Mouse (Mus musculus) embryonic facial prominence, embryonic 14.5 days (tissue): ENCODE results near the gene Nom1. TPM values are rescaled to one million over a fixed set of nuclear protein-coding genes. Genes with fewer than 3 reads are reported as not detected.
A peak's percentile ranks its signal among the peaks of the same experiment; 100 is the strongest.

ENCODE experiments used
- ATAC-seq: fragments of 200-750 bp; cut with Nextera tagmentation; 2 replicates; pipeline ENCODE4 v1.8.0; 2017; ENCODE audit warnings: low read depth, moderate number of reproducible peaks, moderate TSS enrichment
- DNase-seq: peaks from one replicate; pipeline ENCODE4 v3.0.0-alpha.2; 2015; ENCODE audit warnings: low spot score
- H3K27ac ChIP-seq: fragments of 300-500 bp; sonication (generic); replicated peaks from 2 replicates; pipeline ENCODE4 v1.5.1; 2014; ENCODE audit warnings: low read depth, mild to moderate bottlenecking, low read length, moderate library complexity
- H3K27me3 ChIP-seq: fragments of 300-500 bp; sonication (generic); replicated peaks from 2 replicates; pipeline ENCODE4 v1.6.1; 2014; ENCODE audit warnings: low read length; ENCODE audit not compliant: control insufficient read depth, insufficient read depth
- H3K36me3 ChIP-seq: fragments of 300-500 bp; sonication (generic); 2 replicates; pipeline ENCODE4 v1.6.1; 2014; ENCODE audit warnings: low read length, mixed read lengths; ENCODE audit not compliant: control insufficient read depth, insufficient read depth
- H3K4me1 ChIP-seq: fragments of 300-500 bp; sonication (generic); 2 replicates; pipeline ENCODE4 v1.6.1; 2014; ENCODE audit warnings: antibody characterized with exemption, low read length; ENCODE audit not compliant: control insufficient read depth, insufficient read depth
- H3K4me2 ChIP-seq: fragments of 300-500 bp; sonication (generic); 2 replicates; pipeline ENCODE4 v1.6.1; 2014; ENCODE audit warnings: low read depth, mild to moderate bottlenecking, low read length, moderate library complexity, mixed read lengths
- H3K4me3 ChIP-seq: fragments of 300-500 bp; sonication (generic); 2 replicates; pipeline ENCODE4 v1.5.1; 2014; ENCODE audit warnings: low read depth, mild to moderate bottlenecking, low read length
- H3K9ac ChIP-seq: fragments of 300-500 bp; sonication (generic); 2 replicates; pipeline ENCODE4 v1.6.1; 2014; ENCODE audit warnings: low read depth, mild to moderate bottlenecking, low read length, moderate library complexity, mixed read lengths
- H3K9me3 ChIP-seq: fragments of 300-500 bp; sonication (generic); 2 replicates; pipeline ENCODE4 v1.6.1; 2016; ENCODE audit warnings: low read length; ENCODE audit not compliant: control insufficient read depth
- WGBS: fragments of 180-500 bp; shearing (Covaris S2); extraction: QIAGEN DNeasy Blood & Tissue Kit; methylation state at CpG from one replicate; pipeline ENCODE4 v1.1.7; 2014; 5-methylcytosine and 5-hydroxymethylcytosine counted together
- polyA plus RNA-seq: library from polyadenylated mRNA; unstranded; fragments of >200 nt; fragmentation: Nextera tagmentation; extraction: Ambion mirVana; gene quantifications from 2 replicates; pipeline ENCODE4 v1.2.1, GENCODE M21; 2014

The Nom1 gene
- polyA plus RNA-seq, 1 experiment from 2014 or later = 17.4 TPM

DNA sequence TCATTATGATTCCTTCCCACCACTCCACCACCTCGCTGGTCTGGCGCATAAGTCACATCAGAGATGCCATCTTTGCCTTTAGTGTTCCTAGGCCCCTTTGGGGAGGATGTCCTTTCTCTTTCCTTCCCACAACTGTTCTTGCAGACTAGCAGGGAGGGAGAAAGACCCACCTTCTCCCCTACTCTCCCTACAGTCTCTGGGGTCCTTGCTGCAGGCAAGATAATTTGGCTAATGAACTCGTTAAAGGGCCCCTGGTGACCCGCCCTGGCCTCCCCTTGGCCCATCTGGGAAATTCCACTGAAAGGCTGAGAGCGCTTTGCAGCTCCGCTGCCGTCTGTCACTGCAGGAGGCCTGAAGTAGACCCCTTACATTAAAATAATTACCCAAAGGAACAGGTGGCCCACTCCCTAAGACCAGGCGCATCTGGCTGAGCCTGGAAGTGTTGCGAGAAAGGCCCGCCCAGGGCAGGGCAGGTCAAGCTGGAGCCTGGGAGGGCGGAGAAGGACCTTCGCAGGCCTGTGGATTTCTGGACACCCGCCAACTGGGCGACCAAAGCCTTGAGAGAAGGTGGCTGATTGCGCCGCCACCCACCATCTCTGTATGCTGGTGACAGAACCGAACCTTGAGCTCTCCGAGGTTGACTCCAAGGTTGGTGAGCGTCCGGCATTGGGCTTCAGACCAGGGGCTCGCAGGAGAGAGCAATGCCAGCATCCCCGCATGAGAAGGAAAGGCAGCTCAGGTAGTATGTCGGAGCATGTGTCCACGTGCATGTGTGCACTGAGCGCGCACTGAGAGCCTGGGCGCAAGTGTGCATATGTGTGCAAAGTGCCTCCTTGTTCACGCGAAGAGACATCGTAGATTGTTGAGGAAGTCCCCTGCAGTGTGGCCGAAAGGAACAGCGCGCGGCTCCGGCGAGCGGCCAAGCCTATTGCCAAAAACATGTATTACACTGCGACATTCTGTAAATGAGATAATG, 50.8 kb downstream of the Nom1 start:
- Histone ChIP-seq H3K4me1 (no peaks in the 10 kb centered on the region), H3K36me3 (no peaks in the 10 kb centered on the region), H3K9me3 (no peaks in the 10 kb centered on the region), H3K27ac (no peak overlapping the region), H3K4me3 (no peak overlapping the region), H3K4me2 (no peak overlapping the region), H3K27me3 (peaks cover 100% of the 10 kb centered on the region), H3K9ac (no peak overlapping the region)
- ATAC-seq = peak; percentile 63; the same call in 1 of the 2 replicates
- no peak for DNase-seq
- WGBS = 2% methylated on average over 38 of the region's 38 CpGs

DNA sequence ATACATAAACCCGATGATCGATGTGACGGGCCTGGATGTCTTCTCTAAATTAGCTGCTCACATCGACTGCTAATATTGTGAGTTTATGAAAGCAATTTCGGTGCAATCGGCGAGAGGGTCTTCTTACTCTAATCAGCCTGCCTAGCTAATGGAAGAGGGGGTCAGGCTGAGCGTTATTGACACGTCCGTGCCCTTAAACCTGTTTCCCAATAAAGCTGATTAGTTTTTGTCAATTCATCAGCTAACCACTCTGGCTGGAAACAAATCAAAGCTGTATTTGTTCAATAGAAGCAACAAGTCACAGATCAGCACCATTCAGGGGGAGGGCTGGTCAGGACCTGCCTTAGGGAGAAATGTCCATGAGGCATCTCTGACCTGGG, 51.5 kb downstream of the Nom1 start:
- DNase-seq (no peak), ATAC-seq (no peak)
- Histone ChIP-seq H3K27me3 (peaks cover 98% of the 10 kb centered on the region), H3K36me3 (no peaks in the 10 kb centered on the region), H3K9ac (no peak overlapping the region), H3K4me3 (no peak overlapping the region), H3K4me1 (no peaks in the 10 kb centered on the region), H3K4me2 (no peak overlapping the region), H3K27ac (no peak overlapping the region), H3K9me3 (no peaks in the 10 kb centered on the region)
- WGBS = 6% methylated on average over 10 of the region's 10 CpGs

DNA sequence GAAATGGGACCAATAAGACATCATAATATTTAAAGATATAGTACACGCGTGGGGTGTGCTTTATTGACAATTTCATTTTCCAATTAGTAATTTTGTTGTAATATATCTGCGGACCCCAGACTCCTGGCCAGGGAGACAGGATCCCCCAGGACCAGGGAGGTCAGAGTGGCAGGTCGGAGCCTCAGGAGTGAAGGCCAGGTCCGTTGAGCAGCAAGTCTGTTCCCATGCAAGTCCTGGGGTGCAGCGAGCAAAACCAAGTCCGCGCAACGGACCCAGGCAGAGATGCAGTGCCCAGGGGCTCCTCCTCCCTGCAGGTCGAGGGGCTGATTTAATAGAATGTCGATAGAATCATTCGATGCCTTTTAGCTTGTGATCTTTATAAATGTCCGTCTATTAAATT, 52.9 kb downstream of the Nom1 start:
- H3K9me3 ChIP-seq = no peaks in the 10 kb centered on the region
- no peak for ATAC-seq
- 19% methylated on average over 13 of the region's 13 CpGs for WGBS
- no peak overlapping the region for H3K4me3 ChIP-seq
- no peak overlapping the region for H3K4me2 ChIP-seq
- peaks cover 97% of the 10 kb centered on the region for H3K27me3 ChIP-seq
- H3K27ac ChIP-seq = no peak overlapping the region
- H3K36me3 ChIP-seq = no peaks in the 10 kb centered on the region
- H3K4me1 ChIP-seq = no peaks in the 10 kb centered on the region
- DNase-seq = no peak
- H3K9ac ChIP-seq = no peak overlapping the region

DNA sequence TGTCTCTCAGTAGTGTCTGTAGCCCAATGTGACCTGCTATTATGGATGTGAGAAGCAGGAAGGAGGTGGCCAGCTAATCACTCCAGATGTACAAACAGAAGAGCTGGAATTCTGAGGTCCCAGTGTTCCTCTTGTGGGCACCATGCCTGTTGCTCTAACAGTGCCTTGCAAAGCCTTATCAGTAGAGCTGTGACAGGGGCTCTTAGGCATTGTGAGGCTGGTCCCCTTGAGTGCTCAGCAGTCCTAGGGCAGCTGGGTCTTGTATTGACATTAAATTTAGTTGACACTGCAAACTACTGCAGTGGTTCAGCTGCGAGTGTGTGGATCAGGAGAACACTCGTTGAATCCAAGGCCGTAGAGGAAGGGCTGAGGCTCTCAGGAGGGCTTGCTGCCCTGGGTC, 72.5 kb downstream of the Nom1 start:
- Histone ChIP-seq H3K4me2 (no peak overlapping the region), H3K27ac (no peak overlapping the region), H3K27me3 (no peaks in the 10 kb centered on the region), H3K4me3 (no peak overlapping the region), H3K9me3 (no peaks in the 10 kb centered on the region), H3K4me1 (no peaks in the 10 kb centered on the region), H3K36me3 (no peaks in the 10 kb centered on the region), H3K9ac (no peak overlapping the region)
- ATAC-seq (no peak), DNase-seq (no peak)
- WGBS = 75% methylated on average over 3 of the region's 3 CpGs

Other genes with a start within 250 kb of the Nom1 start
- gene Rnf32, start 238.7 kb upstream of the Nom1 start, polyA plus RNA-seq = 3.5 and 6.1 TPM in 2 replicates
- gene Lmbr1, start 56.3 kb upstream of the Nom1 start, polyA plus RNA-seq = 12.1 and 15.4 TPM in 2 replicates
- gene Mnx1, start 43.8 kb downstream of the Nom1 start, polyA plus RNA-seq = 0.10 TPM in 1 of 2 replicates, not detected in the other
- gene Ube3c, start 134.6 kb downstream of the Nom1 start, polyA plus RNA-seq = 36.3 and 39.4 TPM in 2 replicates